Mouse (Mus musculus) bone marrow macrophage, adult 2 months (primary cell): Measurements from ENCODE around the gene Ttc7.

ENCODE experiments used
- CTCF ChIP-seq: IDR thresholded peaks from 2 replicates; pipeline ENCODE4 v1.5.1; 2012; ENCODE audit warnings: low read depth, mild to moderate bottlenecking, low read length, moderate library complexity
- POLR2A ChIP-seq: IDR thresholded peaks from 2 replicates; pipeline ENCODE4 v1.6.1; 2012; ENCODE audit warnings: mild to moderate bottlenecking, low read depth, low read length, borderline replicate concordance

DNA sequence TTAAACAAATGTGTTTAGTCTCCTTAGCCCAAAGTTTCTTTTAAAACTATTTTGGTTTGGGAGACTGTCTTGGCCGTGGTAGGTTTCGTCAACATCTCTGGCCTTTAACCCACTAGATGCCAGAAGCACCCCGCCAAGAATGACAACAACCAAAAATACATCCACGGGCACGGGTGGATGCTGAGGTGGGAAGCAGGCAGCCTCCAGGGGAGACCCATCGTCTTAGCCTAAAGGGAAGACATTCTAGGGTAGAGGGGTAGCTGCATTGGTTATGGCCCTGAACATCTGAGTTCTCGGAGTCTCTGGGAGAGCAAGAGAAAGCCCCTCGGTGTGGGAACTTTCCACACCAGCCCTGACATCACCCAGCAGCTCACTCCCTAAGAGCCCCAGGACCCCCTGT is 31.4 kb downstream of the Ttc7 start:
- TF ChIP-seq CTCF (no peak), POLR2A (no peak)
